Mouse (Mus musculus): ENCODE measurements around the gene Tns4. TPM values are rescaled to one million over a fixed set of nuclear protein-coding genes. Genes with fewer than 3 reads are reported as not detected.

The Tns4 gene
- polyA plus RNA-seq, 1 experiment from 2014 or later = 1.0 TPM

- Histone ChIP-seq H3K27ac (replicated peaks) (peak overlapping the region; percentile 82), H3K27me3 (replicated peaks; ENCODE audit: low read depth, poor library complexity, severe bottlenecking) (no peaks in the 10 kb centered on the region), H3K4me3 (no peak overlapping the region), H3K4me1 (peaks cover 66% of the 10 kb centered on the region), H3K9me3 (peaks cover 9% of the 10 kb centered on the region; the same call in 1 of the 2 replicates), H3K36me3 (replicated peaks) (no peaks in the 10 kb centered on the region)
- 77% methylated on average over 3 of the region's 3 CpGs for WGBS
- no peak for DNase-seq (ENCODE audit: low spot score)
Observed at GRCm38 (mm10) chr11:99060435-99060834, 28.7 kb downstream of the Tns4 start.

DNA sequence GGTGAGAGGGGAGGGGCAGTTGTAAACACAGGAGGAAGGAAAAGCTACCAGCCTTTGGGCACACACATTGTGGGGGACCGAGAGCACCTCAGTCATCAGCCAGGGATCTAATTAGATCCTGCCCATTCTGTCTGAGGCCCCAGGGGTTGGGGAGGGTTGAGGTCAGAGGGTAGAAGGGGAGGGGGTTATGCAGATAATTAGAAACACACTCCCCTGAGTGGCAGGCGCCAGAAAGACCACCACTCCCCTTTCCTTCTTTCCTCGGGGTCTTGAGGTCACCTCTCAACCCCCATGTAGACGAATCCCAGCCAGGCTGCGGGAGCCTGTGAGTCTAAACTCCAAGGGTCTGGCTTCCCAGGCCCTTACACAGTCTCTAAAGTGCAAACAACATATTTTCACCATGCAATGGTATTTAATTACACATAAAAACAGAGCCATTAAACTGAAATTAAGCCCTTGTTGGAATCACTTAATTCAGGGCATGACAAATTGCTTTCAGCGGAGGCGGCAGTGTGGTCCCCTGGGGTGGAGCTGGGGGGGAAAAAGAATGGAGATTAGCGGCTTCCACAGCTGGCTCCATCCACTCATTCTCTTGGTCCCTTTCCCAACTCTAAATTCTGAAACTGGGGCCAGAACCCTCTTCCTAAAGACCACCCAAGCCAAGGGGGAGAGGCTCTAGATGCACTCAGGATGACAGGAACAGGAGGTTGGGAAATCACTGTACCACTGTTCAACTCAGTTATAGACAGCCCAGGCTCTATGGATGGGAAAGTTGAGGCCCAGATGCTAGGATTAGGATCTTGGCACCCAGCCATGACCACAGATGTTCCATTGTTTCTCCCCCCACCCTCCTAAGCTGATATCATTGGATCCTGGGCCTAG is 33.3 kb downstream of the Tns4 start:
- H3K27me3 ChIP-seq (replicated peaks; ENCODE audit: low read depth, poor library complexity, severe bottlenecking) = no peaks in the 10 kb centered on the region
- peak overlapping the region; percentile 80 for H3K27ac ChIP-seq (replicated peaks)
- 2% methylated on average over 8 of the region's 8 CpGs for WGBS
- peaks cover 34% of the 10 kb centered on the region for H3K36me3 ChIP-seq (replicated peaks)
- H3K9me3 ChIP-seq = peaks cover 9% of the 10 kb centered on the region; the same call in 1 of the 2 replicates
- DNase-seq (ENCODE audit: low spot score) = peak; percentile 88
- peak overlapping the region; percentile 16 for H3K4me3 ChIP-seq
- H3K4me1 ChIP-seq = peaks cover 65% of the 10 kb centered on the region

DNA sequence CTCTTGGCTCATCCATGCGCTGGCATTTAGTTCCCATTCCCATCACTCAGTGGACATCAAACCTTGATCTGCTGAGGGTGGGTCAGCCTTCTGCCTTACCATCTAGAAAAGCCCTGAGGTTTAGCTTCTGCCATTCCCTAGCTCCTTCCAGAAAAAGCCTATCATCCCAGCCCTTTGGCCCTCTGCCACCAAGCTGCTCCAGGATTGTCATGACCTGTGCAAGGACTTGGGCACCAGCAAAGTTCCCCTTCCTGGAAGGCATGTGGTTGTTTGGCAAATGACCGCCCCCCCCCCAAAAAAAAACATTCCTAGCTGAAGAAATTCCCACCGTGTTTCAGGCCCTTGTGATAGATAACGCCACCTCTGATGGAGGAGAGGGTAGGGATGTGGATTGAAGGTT is 34.0 kb downstream of the Tns4 start:
- Histone ChIP-seq H3K4me3 (peak overlapping the region; percentile 16), H3K9me3 (peaks cover 9% of the 10 kb centered on the region; the same call in 1 of the 2 replicates), H3K4me1 (peaks cover 59% of the 10 kb centered on the region), H3K27ac (replicated peaks) (peak overlapping the region; percentile 80), H3K27me3 (replicated peaks; ENCODE audit: low read depth, poor library complexity, severe bottlenecking) (no peaks in the 10 kb centered on the region), H3K36me3 (replicated peaks) (peaks cover 41% of the 10 kb centered on the region)
- DNase-seq (ENCODE audit: low spot score) = peak; percentile 48
- WGBS = 35% methylated on average over 4 of the region's 4 CpGs

DNA sequence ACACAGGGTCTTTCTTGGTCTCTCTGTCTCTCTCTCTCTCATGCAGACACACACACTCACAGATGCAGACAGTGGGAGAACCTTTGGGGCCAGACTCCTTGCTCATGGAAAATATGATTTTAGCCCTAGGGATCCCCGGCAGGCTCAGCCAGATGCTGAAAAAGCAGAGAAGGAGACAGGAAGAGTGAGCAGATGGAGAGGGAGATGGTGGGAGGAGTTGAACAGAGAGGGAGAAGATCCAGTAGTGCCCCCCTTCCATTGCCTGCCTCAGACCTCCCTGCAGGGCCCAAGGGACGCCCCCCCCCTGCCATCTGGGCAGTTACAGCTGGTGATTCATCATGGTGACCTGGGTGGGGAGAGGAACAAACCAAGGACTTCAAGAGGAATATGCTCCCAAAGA is 41.5 kb downstream of the Tns4 start:
- Histone ChIP-seq H3K9me3 (no peaks in the 10 kb centered on the region), H3K27ac (replicated peaks) (peak overlapping the region; percentile 85), H3K4me3 (peak overlapping the region; percentile 89; the same call in 1 of the 2 replicates), H3K36me3 (replicated peaks) (peaks cover 90% of the 10 kb centered on the region), H3K4me1 (peaks cover 78% of the 10 kb centered on the region), H3K27me3 (replicated peaks; ENCODE audit: low read depth, poor library complexity, severe bottlenecking) (no peaks in the 10 kb centered on the region)
- no peak for DNase-seq (ENCODE audit: low spot score)
- 66% methylated on average over 2 of the region's 2 CpGs for WGBS

- Histone ChIP-seq H3K27ac (replicated peaks) (peak overlapping the region; percentile 85), H3K27me3 (replicated peaks; ENCODE audit: low read depth, poor library complexity, severe bottlenecking) (no peaks in the 10 kb centered on the region), H3K4me3 (peak overlapping the region; percentile 89; the same call in 1 of the 2 replicates), H3K4me1 (peaks cover 80% of the 10 kb centered on the region), H3K36me3 (replicated peaks) (peaks cover 85% of the 10 kb centered on the region), H3K9me3 (no peaks in the 10 kb centered on the region)
- WGBS = 39% methylated on average over 5 of the region's 5 CpGs
- DNase-seq (ENCODE audit: low spot score) = peak; percentile 66
Observed at GRCm38 (mm10) chr11:99047120-99047519, 42.0 kb downstream of the Tns4 start.

DNA sequence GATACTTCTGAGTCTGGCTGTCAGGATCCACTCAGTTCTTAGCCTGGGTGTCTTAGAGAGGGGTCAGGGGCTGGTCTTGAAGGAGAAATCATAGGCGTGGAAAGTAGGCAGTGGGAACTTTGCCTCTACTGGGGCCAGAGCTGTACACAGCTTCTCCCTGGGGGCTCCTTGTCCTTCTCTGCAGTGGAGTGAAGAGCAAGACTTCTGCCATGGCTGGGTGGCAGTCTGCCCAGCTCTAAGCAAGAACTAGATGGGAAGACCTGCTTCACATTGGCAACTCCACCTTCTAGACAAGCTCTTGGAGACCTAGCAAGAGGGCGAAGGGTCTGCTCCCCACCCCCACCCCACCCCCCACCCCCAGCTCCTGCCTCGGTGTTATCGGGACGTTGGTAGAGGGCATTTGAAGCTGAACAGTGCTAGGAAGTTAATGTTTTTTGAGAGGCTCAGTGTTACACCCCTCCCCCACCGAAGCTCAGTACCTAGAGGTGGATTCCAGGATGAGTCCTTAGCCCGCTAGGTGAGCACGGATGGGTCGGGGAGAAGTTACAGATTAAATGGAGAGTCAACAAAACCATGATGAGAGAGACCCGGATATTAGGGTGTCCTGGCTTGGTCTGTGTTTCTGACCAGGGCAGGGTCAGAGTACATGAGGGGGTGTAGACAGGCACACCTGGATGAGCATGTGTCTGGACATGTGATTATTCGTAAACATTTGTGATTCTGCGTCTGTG is 43.8 kb downstream of the Tns4 start:
- Histone ChIP-seq H3K4me1 (peaks cover 90% of the 10 kb centered on the region), H3K36me3 (replicated peaks) (peaks cover 67% of the 10 kb centered on the region), H3K27me3 (replicated peaks; ENCODE audit: low read depth, poor library complexity, severe bottlenecking) (no peaks in the 10 kb centered on the region), H3K27ac (replicated peaks) (peak overlapping the region; percentile 49; the same call in 1 of the 2 replicates), H3K9me3 (no peaks in the 10 kb centered on the region), H3K4me3 (peak overlapping the region; percentile 89)
- 80% methylated on average over 12 of the region's 12 CpGs for WGBS
- DNase-seq (ENCODE audit: low spot score) = no peak

DNA sequence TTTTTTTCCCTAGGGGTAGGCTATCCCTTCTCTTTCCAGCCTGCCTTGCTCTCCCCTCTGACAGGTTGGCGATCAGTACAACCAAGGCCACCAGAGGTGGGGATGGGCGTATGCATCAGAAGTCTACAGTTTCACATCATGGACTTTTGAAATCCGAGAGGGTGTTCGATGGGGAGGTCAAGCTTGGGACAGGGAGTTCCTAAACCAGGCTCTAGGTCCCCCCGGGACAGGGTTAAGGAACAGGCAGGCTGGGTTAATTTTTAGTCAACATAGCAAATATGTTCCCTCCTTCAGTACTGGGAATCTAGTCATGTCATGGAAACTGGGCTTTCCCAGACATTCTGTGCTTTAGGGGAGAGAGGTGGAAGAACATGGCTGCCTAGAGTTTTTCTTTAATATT is 44.8 kb downstream of the Tns4 start:
- Histone ChIP-seq H3K36me3 (replicated peaks) (peaks cover 57% of the 10 kb centered on the region), H3K4me3 (peak overlapping the region; percentile 89), H3K27ac (replicated peaks) (0 out of 2 replicates have a peak overlapping the region, but pooled peaks have one; percentile 8), H3K4me1 (peaks cover 96% of the 10 kb centered on the region), H3K9me3 (no peaks in the 10 kb centered on the region), H3K27me3 (replicated peaks; ENCODE audit: low read depth, poor library complexity, severe bottlenecking) (no peaks in the 10 kb centered on the region)
- no peak for DNase-seq (ENCODE audit: low spot score)
- WGBS = 59% methylated on average over 5 of the region's 5 CpGs

GRCm38 (mm10) chr11:99043632-99044031 is 45.5 kb downstream of the Tns4 start:
- peaks cover 50% of the 10 kb centered on the region for H3K36me3 ChIP-seq (replicated peaks)
- H3K4me1 ChIP-seq = peaks cover 91% of the 10 kb centered on the region
- 69% methylated on average over 6 of the region's 6 CpGs for WGBS
- peak overlapping the region; percentile 89 for H3K4me3 ChIP-seq
- peak overlapping the region; percentile 98; the same call in 1 of the 2 replicates for H3K27ac ChIP-seq (replicated peaks)
- no peak for DNase-seq (ENCODE audit: low spot score)
- H3K9me3 ChIP-seq = no peaks in the 10 kb centered on the region
- H3K27me3 ChIP-seq (replicated peaks; ENCODE audit: low read depth, poor library complexity, severe bottlenecking) = no peaks in the 10 kb centered on the region

DNA sequence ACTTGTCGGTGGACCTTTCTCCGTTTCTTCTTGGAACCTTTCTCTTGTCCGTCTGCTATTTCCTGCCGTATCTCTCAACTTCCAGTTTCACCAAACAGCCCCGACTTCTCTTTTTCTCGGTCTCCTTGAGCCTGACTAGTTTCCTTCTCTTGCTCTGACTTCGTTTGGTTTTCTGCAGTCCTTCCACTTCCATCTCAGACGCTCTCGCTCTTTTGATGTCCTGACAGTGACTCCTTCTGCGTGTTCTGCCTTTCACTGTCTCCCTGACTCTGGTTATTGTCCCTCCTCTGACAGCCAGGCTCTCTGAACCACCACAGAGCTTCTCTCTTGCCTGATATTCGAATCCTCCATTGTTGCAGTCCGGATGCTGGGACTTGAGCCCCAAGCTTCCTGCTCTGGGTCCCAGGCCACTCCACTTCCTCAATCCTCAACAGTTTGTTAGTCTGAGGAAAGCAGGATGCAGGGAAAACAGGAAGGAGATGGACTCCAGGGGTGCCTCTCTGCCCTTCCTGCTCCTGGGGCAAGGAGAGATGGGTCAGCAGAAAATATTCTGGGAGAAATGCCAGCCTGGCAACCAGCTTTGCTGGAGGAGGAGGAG is 46.2 kb downstream of the Tns4 start:
- DNase-seq (ENCODE audit: low spot score) = peak; percentile 43
- Histone ChIP-seq H3K9me3 (no peaks in the 10 kb centered on the region), H3K27ac (replicated peaks) (peak overlapping the region; percentile 98), H3K4me1 (peaks cover 86% of the 10 kb centered on the region), H3K36me3 (replicated peaks) (peaks cover 43% of the 10 kb centered on the region), H3K4me3 (peak overlapping the region; percentile 89), H3K27me3 (replicated peaks; ENCODE audit: low read depth, poor library complexity, severe bottlenecking) (no peaks in the 10 kb centered on the region)
- WGBS = 37% methylated on average over 12 of the region's 12 CpGs

DNA sequence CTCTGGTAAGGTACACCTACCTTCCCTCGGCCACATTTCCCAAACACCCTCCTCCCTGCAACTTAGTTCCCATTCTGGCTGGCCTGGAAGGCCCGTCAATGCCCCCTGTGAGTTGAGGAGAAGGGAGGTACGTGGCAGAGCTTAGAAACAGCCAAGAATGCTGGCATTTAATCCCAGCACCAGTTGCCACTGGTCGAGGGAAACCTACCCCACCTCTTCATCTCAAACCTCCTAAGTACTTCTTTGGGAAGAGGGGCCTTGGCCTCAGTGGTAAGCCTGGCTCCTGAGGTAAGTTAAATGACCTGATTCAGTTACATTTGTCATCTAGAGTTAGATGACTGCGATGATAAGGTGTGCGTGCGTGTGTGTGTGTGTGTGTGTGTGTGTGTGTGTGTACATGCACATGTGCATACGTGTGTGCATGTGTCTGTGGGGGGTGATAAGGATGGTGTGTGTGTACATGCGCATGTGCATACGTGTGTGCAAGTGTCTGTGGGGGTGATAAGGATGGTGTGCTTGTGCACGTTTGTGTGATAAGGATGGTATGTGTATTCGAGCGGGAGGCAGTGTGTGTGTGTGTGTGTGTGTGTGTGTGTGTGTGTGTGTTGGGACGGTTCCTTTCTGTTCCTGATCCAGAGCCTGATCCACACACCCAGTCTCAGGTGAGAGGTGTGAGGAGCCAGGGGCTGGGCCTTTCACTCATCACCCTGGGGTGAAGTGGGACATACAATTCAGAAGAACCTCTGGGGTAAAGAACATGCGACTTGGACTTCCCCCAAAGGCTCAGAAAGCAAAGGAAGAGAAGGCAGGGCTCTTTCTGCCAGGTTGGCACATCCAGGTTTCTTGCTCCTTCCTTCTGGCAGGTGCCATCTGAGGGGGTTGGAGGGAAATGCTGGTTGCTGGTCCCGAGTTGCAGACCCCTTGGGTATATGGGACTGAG is 47.0 kb downstream of the Tns4 start:
- Histone ChIP-seq H3K27me3 (replicated peaks; ENCODE audit: low read depth, poor library complexity, severe bottlenecking) (no peaks in the 10 kb centered on the region), H3K4me1 (peaks cover 82% of the 10 kb centered on the region), H3K9me3 (no peaks in the 10 kb centered on the region), H3K27ac (replicated peaks) (peak overlapping the region; percentile 98), H3K36me3 (replicated peaks) (peaks cover 35% of the 10 kb centered on the region), H3K4me3 (peak overlapping the region; percentile 89)
- 44% methylated on average over 16 of the region's 16 CpGs for WGBS
- DNase-seq (ENCODE audit: low spot score) = no peak

DNA sequence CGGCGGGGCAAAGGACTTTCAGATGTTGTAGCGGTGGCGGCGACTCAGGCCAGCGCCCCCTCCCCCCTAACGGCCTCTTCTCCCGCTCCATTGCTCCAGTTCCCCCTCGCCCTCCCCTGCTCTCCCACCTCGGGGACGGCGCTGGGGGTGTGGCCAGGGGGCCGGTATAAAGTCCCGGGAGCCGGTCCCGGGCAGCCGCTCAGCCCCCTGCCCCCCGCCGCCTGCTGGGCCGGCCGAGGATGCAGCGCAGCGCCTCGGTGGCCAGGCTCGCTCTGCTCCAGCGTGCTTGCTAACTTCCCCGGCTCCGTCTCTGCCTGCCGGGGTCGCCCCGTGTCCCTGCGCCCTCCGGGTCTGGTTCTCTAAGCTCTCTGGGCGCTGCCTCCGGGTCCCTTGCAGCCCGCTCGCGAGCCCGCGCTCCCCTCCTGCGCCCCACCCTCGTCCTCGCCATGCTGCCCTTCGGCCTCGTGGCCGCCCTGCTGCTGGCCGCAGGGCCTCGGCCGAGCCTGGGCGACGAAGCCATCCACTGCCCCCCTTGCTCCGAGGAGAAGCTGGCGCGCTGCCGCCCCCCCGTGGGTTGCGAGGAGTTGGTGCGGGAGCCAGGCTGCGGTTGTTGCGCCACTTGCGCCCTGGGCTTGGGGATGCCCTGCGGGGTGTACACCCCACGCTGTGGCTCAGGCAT is 47.9 kb downstream of the Tns4 start, which contains the start of gene Igfbp4:
Gene Igfbp4 (plus strand): TSS at position 194 of the 679 bp plus-strand sequence.
- WGBS = under 1% methylated on average over 63 of the region's 63 CpGs
- Histone ChIP-seq H3K27me3 (replicated peaks; ENCODE audit: low read depth, poor library complexity, severe bottlenecking) (no peaks in the 10 kb centered on the region), H3K36me3 (replicated peaks) (peaks cover 29% of the 10 kb centered on the region), H3K4me1 (peaks cover 75% of the 10 kb centered on the region), H3K27ac (replicated peaks) (peak within 1 kb of the TSS; percentile 98), H3K9me3 (no peaks in the 10 kb centered on the region), H3K4me3 (peak within 1 kb of the TSS; percentile 89)
- DNase-seq (ENCODE audit: low spot score) = peak; percentile 93
